Mouse (Mus musculus) embryonic facial prominence, embryonic 14.5 days (tissue): ENCODE measurements around the gene Traf3. TPM values are rescaled to one million over a fixed set of nuclear protein-coding genes. Genes with fewer than 3 reads are reported as not detected.

ENCODE experiments used
- ATAC-seq: fragments of 200-750 bp; cut with Nextera tagmentation; 2 replicates; pipeline ENCODE4 v1.8.0; 2017; ENCODE audit warnings: low read depth, moderate number of reproducible peaks, moderate TSS enrichment
- DNase-seq: peaks from one replicate; pipeline ENCODE4 v3.0.0-alpha.2; 2015; ENCODE audit warnings: low spot score
- H3K27ac ChIP-seq: fragments of 300-500 bp; sonication (generic); replicated peaks from 2 replicates; pipeline ENCODE4 v1.5.1; 2014; ENCODE audit warnings: low read depth, mild to moderate bottlenecking, low read length, moderate library complexity
- H3K27me3 ChIP-seq: fragments of 300-500 bp; sonication (generic); replicated peaks from 2 replicates; pipeline ENCODE4 v1.6.1; 2014; ENCODE audit warnings: low read length; ENCODE audit not compliant: control insufficient read depth, insufficient read depth
- H3K36me3 ChIP-seq: fragments of 300-500 bp; sonication (generic); 2 replicates; pipeline ENCODE4 v1.6.1; 2014; ENCODE audit warnings: low read length, mixed read lengths; ENCODE audit not compliant: control insufficient read depth, insufficient read depth
- H3K4me1 ChIP-seq: fragments of 300-500 bp; sonication (generic); 2 replicates; pipeline ENCODE4 v1.6.1; 2014; ENCODE audit warnings: antibody characterized with exemption, low read length; ENCODE audit not compliant: control insufficient read depth, insufficient read depth
- H3K4me2 ChIP-seq: fragments of 300-500 bp; sonication (generic); 2 replicates; pipeline ENCODE4 v1.6.1; 2014; ENCODE audit warnings: low read depth, mild to moderate bottlenecking, low read length, moderate library complexity, mixed read lengths
- H3K4me3 ChIP-seq: fragments of 300-500 bp; sonication (generic); 2 replicates; pipeline ENCODE4 v1.5.1; 2014; ENCODE audit warnings: low read depth, mild to moderate bottlenecking, low read length
- H3K9ac ChIP-seq: fragments of 300-500 bp; sonication (generic); 2 replicates; pipeline ENCODE4 v1.6.1; 2014; ENCODE audit warnings: low read depth, mild to moderate bottlenecking, low read length, moderate library complexity, mixed read lengths
- H3K9me3 ChIP-seq: fragments of 300-500 bp; sonication (generic); 2 replicates; pipeline ENCODE4 v1.6.1; 2016; ENCODE audit warnings: low read length; ENCODE audit not compliant: control insufficient read depth
- WGBS: fragments of 180-500 bp; shearing (Covaris S2); extraction: QIAGEN DNeasy Blood & Tissue Kit; methylation state at CpG from one replicate; pipeline ENCODE4 v1.1.7; 2014; 5-methylcytosine and 5-hydroxymethylcytosine counted together
- polyA plus RNA-seq: library from polyadenylated mRNA; unstranded; fragments of >200 nt; fragmentation: Nextera tagmentation; extraction: Ambion mirVana; gene quantifications from 2 replicates; pipeline ENCODE4 v1.2.1, GENCODE M21; 2014

Traf3 gene
- polyA plus RNA-seq, 1 experiment from 2014 or later = 13.4 TPM

DNA sequence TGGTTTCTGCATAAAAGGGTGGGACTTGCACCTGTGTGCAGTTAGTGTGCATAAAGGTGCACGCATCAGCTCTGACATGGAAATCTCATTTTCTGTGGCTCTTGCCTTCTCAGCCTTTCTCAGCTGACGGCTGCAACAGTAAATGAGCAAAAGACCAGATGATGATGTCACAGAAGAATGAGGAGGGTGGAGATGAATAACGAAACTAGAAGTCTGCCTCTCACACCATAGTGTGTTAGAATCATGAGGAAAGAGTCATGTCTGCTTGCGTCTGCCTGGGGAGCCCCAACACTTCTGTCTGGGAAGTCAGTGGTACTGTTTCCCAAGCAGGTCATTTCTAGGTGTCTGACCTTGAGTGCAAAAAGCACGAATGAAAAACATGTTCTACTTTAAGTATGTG lies 15.7 kb downstream of the Traf3 start:
- WGBS = 74% methylated on average over 5 of the region's 5 CpGs
- no peak overlapping the region for H3K9ac ChIP-seq
- H3K27ac ChIP-seq = no peak overlapping the region
- H3K4me2 ChIP-seq = no peak overlapping the region
- no peak for ATAC-seq
- no peaks in the 10 kb centered on the region for H3K9me3 ChIP-seq
- H3K27me3 ChIP-seq = no peaks in the 10 kb centered on the region
- DNase-seq = no peak
- 0 out of 2 replicates have a peak, but pooled peaks cover 5% of the 10 kb centered on the region for H3K36me3 ChIP-seq
- H3K4me1 ChIP-seq = no peaks in the 10 kb centered on the region
- H3K4me3 ChIP-seq = no peak overlapping the region

DNA sequence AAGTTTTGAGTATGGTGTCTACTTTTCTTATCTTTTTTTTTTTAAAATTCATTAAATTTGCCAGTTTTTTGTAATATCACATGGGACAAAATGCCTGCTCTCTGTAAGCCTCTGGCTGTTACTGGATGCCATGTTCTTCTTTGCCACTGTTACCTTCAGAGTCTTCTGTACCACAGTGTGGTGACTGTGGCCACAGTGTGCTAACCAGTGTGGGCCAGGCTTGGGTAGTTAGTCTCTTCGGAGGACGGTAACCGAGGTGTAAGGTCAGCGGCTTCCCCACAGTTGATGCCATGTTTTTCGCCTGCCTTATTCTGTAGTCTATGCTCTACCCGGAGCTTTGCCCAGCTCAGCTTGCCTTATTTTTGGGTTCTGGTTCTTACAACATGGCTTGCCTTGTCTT lies 16.2 kb downstream of the Traf3 start:
- Histone ChIP-seq H3K4me3 (no peak overlapping the region), H3K4me2 (no peak overlapping the region), H3K4me1 (no peaks in the 10 kb centered on the region), H3K9ac (no peak overlapping the region), H3K36me3 (0 out of 2 replicates have a peak, but pooled peaks cover 5% of the 10 kb centered on the region), H3K9me3 (no peaks in the 10 kb centered on the region), H3K27me3 (no peaks in the 10 kb centered on the region), H3K27ac (no peak overlapping the region)
- no peak for ATAC-seq
- no peak for DNase-seq
- 93% methylated on average over 6 of the region's 6 CpGs for WGBS

DNA sequence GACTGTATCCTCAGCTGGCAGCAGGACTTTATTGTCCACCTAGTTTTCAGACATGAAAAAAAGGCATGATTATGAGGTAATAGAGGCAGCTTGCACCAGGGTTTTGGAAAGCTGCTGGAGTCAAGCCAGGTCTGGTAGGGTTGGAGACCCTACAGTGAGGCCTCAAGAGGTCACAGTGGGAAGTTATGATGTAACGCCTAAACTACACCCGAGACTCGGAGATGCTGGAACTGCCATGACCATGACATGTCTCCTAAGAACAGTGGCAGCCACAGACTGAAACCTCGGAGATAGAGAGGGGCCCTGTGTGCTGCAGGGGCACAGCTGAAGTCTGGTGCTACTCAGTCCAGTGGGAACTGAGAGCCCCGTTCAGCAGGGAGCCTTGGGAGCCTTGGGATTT lies 18.3 kb downstream of the Traf3 start, which contains the start of gene 4930595D18Rik:
4930595D18Rik (minus strand) TSS at position 16 of the 400 bp plus-strand sequence.
- Histone ChIP-seq H3K9ac (no peak within 1 kb of the TSS), H3K4me3 (no peak within 1 kb of the TSS), H3K9me3 (no peaks in the 10 kb centered on the region), H3K27me3 (no peaks in the 10 kb centered on the region), H3K4me2 (no peak within 1 kb of the TSS), H3K4me1 (no peaks in the 10 kb centered on the region), H3K27ac (no peak within 1 kb of the TSS), H3K36me3 (0 out of 2 replicates have a peak, but pooled peaks cover 2% of the 10 kb centered on the region)
- DNase-seq (no peak), ATAC-seq (no peak)
- 76% methylated on average over 5 of the region's 5 CpGs for WGBS

DNA sequence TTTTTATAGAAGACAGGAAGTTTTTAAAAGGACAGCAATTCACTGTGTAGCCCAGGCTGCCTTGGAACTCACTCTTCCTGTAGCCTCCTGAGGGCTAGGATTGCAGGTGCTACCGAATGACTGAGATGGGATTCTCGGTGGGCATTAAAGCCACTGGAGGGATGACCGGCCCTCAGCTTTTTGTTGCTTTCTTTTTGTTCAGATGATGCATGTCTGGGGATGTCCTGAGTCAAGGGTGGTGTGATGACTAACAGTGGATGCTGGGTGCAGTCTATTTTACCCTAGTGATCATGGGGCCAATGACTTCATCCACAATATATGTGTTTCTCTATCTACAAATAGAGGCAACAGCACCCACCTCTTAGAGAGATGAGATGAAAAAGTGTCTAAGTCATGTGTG lies 20.8 kb downstream of the Traf3 start:
- no peak for DNase-seq
- WGBS = 90% methylated on average over 3 of the region's 3 CpGs
- no peak for ATAC-seq
- no peak overlapping the region for H3K4me2 ChIP-seq
- no peaks in the 10 kb centered on the region for H3K9me3 ChIP-seq
- no peaks in the 10 kb centered on the region for H3K27me3 ChIP-seq
- H3K4me3 ChIP-seq = no peak overlapping the region
- no peaks in the 10 kb centered on the region for H3K4me1 ChIP-seq
- H3K27ac ChIP-seq = no peak overlapping the region
- no peak overlapping the region for H3K9ac ChIP-seq
- no peaks in the 10 kb centered on the region for H3K36me3 ChIP-seq

DNA sequence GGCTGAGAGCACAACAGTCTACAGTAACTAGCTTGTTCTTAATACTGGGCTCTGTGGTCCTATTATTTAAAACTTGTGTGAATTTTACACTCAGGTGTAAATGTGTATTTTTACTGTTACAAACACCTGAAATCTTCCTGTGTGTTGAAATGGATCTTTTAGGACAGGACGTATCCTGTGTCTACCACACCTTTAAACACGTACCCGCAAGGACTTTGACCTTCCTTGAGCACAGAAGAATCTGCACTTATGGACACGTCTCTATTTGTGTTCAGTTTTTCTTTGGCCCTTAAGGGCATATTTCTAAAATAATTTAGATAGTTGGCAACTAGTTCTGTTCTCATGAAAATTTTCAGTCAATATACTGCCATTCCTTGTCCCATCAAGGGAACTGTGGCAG lies 22.1 kb downstream of the Traf3 start:
- 90% methylated on average over 4 of the region's 4 CpGs for WGBS
- Histone ChIP-seq H3K9ac (no peak overlapping the region), H3K36me3 (no peaks in the 10 kb centered on the region), H3K9me3 (no peaks in the 10 kb centered on the region), H3K4me2 (no peak overlapping the region), H3K4me3 (no peak overlapping the region), H3K4me1 (peaks cover 9% of the 10 kb centered on the region), H3K27me3 (no peaks in the 10 kb centered on the region), H3K27ac (no peak overlapping the region)
- ATAC-seq (no peak), DNase-seq (no peak)

DNA sequence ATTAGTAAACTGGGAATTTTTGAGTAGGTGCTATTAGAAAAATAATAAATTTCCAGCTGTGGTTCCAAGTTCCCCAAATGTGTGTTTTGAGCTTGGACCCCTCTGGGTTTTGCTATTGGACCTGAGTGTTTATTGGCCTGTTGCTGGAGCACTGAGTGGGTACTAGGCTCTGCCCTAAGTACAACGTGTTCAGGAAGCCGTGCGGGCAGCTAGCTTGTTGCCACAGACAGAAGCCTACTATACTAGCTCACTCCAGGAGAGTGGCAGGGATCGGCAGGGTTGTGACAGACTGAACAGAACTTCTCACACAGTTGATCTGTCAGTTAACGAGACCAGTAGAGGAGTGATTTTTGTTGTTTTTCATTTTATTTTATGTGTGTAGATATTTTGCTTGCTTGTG lies 24.2 kb downstream of the Traf3 start:
- whole genome bisulfite sequencing = 80% methylated on average over 5 of the region's 5 CpGs
- Histone ChIP-seq H3K4me3 (no peak overlapping the region), H3K27ac (no peak overlapping the region), H3K4me1 (peaks cover 17% of the 10 kb centered on the region), H3K27me3 (no peaks in the 10 kb centered on the region), H3K9ac (no peak overlapping the region), H3K4me2 (no peak overlapping the region), H3K9me3 (no peaks in the 10 kb centered on the region), H3K36me3 (no peaks in the 10 kb centered on the region)
- ATAC-seq = no peak
- no peak for DNase-seq

DNA sequence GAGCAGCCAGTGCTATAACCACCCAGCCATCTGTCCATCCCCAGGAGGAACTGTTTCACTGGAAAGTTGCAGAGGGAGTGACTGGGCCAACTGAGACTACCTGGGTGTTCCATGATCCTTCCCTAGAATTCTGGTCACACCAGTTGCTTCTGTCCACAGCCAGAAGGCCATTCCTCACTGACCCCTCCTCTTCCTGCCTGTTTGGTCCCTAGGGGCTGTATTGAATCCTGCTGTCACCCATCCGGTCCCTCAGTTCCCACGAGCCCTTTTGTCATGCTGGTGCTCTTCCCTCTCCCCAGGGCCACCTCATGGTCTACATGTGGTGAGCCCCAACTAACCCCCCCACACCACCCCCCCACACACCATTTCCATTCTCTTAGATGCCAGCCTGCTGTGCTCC lies 24.7 kb downstream of the Traf3 start:
- no peak overlapping the region for H3K4me2 ChIP-seq
- no peaks in the 10 kb centered on the region for H3K27me3 ChIP-seq
- H3K27ac ChIP-seq = no peak overlapping the region
- WGBS = 67% methylated on average over 2 of the region's 2 CpGs
- no peaks in the 10 kb centered on the region for H3K9me3 ChIP-seq
- DNase-seq (no peak), ATAC-seq (no peak)
- peaks cover 17% of the 10 kb centered on the region for H3K4me1 ChIP-seq
- H3K36me3 ChIP-seq = no peaks in the 10 kb centered on the region
- H3K4me3 ChIP-seq = no peak overlapping the region
- H3K9ac ChIP-seq = no peak overlapping the region

DNA sequence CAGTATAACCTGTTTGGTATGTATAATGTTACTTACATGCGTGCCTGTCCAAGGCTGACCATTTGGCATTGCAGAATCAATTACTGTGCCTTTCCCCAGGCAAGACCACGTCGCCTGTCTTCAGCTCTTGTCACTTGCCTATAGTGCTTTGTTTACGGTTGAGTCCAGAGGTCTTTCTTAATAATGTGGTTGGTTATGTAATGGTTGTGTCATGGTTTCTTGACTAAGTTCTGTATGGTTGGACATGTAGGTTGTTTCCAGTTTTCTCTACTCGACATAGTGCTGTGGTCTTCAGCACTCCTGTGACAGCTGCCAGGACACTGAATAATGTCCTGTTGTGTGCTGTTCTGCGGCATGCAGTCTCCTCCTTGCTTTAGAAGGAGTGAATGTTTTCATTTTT lies 26.6 kb downstream of the Traf3 start:
- Histone ChIP-seq H3K4me1 (peaks cover 17% of the 10 kb centered on the region), H3K27me3 (no peaks in the 10 kb centered on the region), H3K4me3 (no peak overlapping the region), H3K9me3 (no peaks in the 10 kb centered on the region), H3K27ac (no peak overlapping the region), H3K4me2 (no peak overlapping the region), H3K36me3 (no peaks in the 10 kb centered on the region), H3K9ac (no peak overlapping the region)
- 68% methylated on average over 6 of the region's 6 CpGs for WGBS
- DNase-seq (no peak), ATAC-seq (no peak)

DNA sequence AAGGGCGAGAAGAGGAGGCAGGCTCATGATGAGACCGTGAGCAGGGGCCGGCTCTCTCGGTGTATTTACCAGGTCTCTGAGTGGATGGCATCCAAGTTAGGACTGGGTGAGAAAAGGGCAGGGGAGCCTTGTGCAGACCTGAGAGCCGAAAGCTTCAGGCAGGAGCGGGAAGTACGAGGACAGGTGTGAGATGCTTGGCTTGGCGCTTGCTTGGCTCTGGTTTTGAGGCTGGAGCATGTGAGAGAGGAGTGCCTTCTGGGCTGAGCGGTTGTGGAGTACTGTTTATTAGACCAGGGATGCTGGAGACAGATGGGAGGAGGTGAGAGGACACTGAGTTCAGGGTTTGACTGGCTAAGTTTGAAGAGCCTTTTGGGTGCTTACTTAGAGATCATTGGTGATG lies 27.2 kb downstream of the Traf3 start:
- DNase-seq = no peak
- no peak overlapping the region for H3K4me3 ChIP-seq
- H3K4me2 ChIP-seq = no peak overlapping the region; the same call in 1 of the 2 replicates
- no peaks in the 10 kb centered on the region for H3K36me3 ChIP-seq
- ATAC-seq = no peak
- WGBS = 79% methylated on average over 9 of the region's 9 CpGs
- peaks cover 17% of the 10 kb centered on the region for H3K4me1 ChIP-seq
- H3K27me3 ChIP-seq = no peaks in the 10 kb centered on the region
- H3K9me3 ChIP-seq = no peaks in the 10 kb centered on the region
- no peak overlapping the region for H3K9ac ChIP-seq
- H3K27ac ChIP-seq = no peak overlapping the region
